Mouse (Mus musculus): ENCODE data around the gene Gm9821. TPM values are rescaled to one million over a fixed set of nuclear protein-coding genes. Genes with fewer than 3 reads are reported as not detected.

The Gm9821 gene
- total RNA-seq, 1 experiment from 2014 or later: 0.25 TPM

DNA sequence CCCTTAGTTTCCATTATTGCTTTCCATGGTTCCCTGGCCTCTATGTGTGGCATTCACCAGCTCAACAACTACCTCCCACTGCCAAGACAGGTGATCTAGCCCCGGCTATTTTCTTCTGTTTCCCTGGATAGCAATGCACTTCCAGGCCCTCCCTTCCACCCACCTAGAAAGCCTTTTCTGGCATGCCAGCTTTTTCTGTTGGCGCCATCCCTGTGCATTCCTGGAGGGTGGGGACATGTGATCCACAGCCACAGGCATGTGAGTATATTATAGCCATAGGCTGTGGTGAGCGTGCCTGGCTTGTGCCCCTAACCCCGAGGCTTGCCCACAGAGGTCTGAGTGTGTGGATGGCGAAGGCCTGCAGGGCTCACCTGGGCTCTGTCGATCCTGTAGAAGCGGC is 9.3 kb upstream of the Gm9821 start:
- no peak for ATAC-seq (replicated peaks in 1 of 2; ENCODE audit: insufficient read depth in 1 of 2, low FRiP score in 2 of 2, low TSS enrichment in 1 of 2, low read depth in 1 of 2, poor library complexity in 2 of 2, severe bottlenecking in 2 of 2)

DNA sequence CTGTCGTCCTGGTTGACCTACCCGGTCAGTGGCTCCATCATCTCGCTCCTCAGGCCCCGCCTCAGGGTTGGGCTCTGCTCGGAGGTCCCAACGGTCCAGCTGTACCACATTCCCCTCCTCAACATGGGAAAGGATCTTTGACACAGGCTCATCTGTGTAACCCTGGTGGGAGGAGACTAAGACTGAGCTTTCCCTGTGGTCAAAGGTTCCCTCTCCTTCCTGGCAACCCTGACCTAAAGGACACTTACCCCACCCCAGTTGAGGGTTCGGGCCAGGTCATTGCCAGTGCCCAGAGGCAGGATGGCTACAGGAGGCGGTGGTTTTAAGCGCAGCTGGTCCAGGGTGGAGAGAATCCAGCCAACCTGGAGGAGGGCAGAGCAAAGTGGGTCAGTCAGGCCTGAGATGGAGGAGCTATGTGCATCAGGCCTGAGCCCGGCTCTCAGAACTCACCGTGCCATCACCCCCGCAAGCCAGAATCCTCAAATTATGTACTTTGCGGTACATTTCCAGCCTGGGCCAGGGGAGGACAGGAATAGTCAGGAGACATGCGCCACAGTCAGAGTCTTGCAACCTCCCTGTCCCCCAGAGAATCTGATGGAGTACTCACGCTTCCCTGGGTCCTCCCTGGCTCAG is 6.1 kb upstream of the Gm9821 start:
- ATAC-seq (replicated peaks in 1 of 2; ENCODE audit: insufficient read depth in 1 of 2, low FRiP score in 2 of 2, low TSS enrichment in 1 of 2, low read depth in 1 of 2, poor library complexity in 2 of 2, severe bottlenecking in 2 of 2): no peak

DNA sequence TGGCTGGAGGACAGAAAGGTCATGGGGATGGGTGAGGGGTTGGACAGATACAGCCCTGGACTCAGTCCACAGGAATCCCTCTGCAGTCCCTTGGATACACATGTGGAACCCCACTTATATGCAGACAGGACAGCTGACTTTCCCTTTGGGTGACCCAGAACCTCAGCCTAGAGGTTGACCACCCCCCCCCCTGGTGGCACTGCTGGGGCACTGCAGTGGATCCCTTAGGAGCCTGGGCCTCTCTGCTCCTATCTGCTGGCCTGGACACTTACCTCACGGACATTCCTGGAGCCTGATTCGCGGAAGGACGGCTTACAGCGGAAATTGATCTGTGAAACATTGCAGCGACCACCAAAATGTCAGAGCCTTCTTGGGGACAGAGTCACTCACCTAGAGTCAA is 3.1 kb upstream of the Gm9821 start:
- ATAC-seq (replicated peaks in 1 of 2; ENCODE audit: insufficient read depth in 1 of 2, low FRiP score in 2 of 2, low TSS enrichment in 1 of 2, low read depth in 1 of 2, poor library complexity in 2 of 2, severe bottlenecking in 2 of 2): no peak

DNA sequence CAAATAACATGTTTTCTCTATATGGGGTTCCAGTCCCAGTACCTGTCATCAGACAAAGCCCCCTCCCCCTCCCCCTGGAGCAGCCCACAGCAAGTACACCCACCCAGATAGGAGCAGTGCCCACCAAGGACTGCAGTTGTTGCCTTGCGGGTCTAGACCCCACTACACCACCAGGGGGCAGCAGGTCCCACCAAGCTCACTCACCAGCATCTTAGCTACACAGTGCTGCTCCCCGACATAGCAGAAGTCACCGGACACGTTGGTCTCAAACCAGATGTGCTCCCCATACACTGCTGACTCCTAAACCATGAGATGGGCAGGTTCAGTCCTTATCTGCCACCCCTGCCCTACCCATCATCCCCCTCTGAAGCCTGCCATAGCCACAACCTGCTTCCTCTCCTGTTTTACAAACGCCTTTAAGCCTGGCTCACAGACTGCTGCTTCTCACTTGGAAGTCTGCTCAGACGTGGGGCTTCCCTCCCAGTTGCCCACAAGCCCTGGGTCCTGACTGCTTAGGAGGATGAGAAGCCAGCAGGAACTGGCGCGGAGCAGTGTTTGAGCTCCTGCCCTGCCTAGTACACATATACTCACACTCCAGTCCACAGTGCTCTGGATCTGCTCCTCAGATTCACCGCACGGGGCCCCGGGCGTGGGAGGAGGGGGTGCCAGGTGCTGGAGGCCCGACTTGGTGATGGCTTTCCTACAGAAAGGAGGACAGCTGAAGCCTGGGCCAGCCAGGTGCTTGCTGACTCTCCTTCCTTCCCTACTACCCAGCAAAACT is 1.1 kb upstream of the Gm9821 start:
- ATAC-seq (replicated peaks in 1 of 2; ENCODE audit: insufficient read depth in 1 of 2, low FRiP score in 2 of 2, low TSS enrichment in 1 of 2, low read depth in 1 of 2, poor library complexity in 2 of 2, severe bottlenecking in 2 of 2): peak; percentile 60 to 72

DNA sequence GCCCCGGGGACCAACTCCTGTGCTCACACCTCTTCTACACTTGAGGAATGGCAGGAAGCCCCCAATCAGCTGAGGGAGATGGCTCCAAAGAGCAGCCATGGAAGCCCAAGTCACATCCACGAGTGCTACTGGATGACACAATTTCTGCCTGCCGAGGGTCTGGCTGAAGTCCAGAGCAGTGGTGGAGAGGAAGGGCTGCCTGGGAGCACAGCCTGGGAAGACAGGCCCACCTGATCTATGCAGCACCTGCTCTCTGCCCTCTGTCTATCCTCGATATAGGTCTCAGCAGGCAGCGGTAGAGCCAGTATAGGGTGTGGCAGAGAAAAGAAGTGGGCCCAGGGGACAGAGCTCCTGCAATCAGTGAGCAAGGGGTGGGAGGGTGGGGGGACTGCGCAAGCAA is 1.3 kb downstream of the Gm9821 start:
- ATAC-seq (replicated peaks in 1 of 2; ENCODE audit: insufficient read depth in 1 of 2, low FRiP score in 2 of 2, low TSS enrichment in 1 of 2, low read depth in 1 of 2, poor library complexity in 2 of 2, severe bottlenecking in 2 of 2): no peak

DNA sequence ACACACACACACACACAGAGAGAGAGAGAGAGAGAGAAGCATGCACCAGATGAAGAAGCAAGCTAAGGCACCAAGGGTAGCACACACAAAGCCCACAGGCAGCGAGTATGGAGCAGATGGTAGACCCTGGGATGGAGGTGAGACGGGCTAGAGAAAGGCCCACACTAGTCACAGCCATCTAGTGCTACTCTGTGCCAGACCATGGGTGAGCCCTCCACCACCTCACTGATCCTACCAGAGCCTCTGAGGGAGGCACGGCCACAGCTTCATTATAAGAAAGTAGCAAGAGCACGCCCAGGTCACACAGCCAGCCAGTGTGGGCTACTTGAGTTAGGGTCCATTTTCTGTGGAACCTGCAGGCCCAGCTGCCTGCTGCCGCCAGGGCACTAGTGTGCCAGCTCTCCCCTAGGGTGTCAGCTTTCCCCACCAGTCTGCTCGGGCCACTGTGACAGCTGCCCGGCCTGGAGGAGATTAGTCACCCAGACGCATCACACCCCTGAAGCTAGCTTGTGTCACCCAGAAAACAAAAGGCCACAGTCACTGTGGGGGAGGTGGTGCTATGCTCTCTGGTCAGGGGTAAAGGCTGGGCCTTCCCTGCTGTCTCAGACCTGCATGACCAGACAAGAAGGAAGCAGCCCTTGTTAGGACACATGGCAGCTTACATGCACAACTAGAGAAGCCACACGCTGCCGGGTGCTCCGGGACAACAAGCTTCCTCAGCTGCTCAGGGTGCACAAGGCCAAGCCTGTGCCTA is 2.1 kb downstream of the Gm9821 start:
- peak; percentile 1 to 13; a peak in 1 of 4 replicates for ATAC-seq (replicated peaks in 1 of 2; ENCODE audit: insufficient read depth in 1 of 2, low FRiP score in 2 of 2, low TSS enrichment in 1 of 2, low read depth in 1 of 2, poor library complexity in 2 of 2, severe bottlenecking in 2 of 2)

DNA sequence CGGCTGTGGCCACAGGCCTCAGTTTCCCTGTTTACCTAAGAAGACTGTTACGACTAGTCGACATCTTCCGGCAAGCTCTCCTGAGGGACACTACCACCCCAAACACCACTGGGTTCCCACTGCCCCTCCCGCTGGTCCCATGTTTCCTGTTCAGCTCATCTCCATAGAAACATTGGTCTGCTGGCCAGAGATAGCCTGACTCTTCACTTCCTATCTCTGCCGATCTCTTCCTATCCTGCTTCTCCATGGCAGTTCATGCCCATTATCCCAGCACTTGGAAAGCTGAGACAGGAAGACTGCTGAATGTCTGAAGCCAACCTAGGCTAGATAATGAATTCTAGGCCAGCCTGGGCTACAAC is 2.6 kb downstream of the Gm9821 start:
- no peak for ATAC-seq (replicated peaks in 1 of 2; ENCODE audit: insufficient read depth in 1 of 2, low FRiP score in 2 of 2, low TSS enrichment in 1 of 2, low read depth in 1 of 2, poor library complexity in 2 of 2, severe bottlenecking in 2 of 2)

DNA sequence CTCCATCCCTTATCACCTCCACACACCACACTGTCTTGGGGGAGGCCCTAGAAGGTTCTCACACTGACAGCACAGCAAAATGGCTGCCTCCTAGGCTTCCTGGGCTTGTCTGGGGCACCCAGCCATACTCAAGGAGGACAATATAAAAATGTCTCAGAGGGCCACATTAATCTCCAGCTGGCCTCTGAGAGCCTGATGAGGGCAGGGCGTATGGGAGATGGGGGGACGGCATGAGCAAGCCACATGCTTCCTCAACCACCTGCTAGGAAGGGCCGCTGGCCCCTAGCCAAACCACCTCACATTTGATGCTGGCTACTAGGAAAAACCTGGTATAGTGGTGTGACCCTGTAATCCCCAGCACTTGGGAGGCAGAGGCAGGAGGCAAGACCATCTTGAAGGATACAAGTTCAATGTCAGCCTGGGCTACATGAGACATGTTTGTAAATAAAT is 3.3 kb downstream of the Gm9821 start:
- ATAC-seq (replicated peaks in 1 of 2; ENCODE audit: insufficient read depth in 1 of 2, low FRiP score in 2 of 2, low TSS enrichment in 1 of 2, low read depth in 1 of 2, poor library complexity in 2 of 2, severe bottlenecking in 2 of 2): peak; percentile 19 to 23

DNA sequence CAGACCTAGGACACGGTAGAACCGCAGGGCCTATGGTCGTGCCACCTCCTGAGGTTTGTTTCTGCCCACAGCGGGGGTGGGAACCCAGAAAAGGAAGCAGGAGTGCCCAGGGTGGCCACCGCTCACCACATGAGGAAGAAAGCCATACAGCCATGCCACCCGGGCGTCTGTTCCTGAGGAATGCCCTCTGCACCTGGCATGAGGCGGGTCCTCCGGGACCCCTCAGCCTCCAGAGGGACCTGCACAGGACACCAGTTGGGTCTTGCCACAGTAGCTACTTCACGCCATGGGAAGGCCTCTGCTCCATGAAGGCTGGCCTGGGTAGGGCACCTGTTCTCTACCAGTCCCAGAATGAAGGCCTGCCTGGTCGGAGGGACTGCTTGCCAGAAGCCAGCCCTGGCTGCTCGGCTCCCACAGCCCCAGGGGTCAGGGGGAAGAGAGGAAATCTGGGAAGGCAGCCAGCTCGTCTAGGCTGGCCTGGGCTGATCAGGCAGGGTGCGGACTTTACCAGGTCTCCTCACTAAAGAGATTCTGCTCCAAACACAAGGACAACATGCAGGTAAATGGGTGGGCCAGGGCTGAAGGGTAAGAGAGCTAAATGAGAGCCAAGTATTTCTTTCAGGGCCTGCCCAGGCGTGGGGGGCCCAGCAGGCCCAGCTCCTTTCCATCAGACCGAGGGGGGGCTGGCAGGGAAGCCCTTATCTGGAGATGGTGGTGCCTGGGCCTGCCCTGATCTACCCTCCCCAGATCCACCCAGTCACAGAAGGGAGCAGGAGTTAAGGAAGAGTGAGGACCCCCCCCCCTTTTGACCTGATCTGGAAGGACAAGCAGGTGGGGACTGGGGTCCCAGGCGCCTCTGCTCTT is 4.1 kb downstream of the Gm9821 start:
- peak; percentile 47 to 63 for ATAC-seq (replicated peaks in 1 of 2; ENCODE audit: insufficient read depth in 1 of 2, low FRiP score in 2 of 2, low TSS enrichment in 1 of 2, low read depth in 1 of 2, poor library complexity in 2 of 2, severe bottlenecking in 2 of 2)

DNA sequence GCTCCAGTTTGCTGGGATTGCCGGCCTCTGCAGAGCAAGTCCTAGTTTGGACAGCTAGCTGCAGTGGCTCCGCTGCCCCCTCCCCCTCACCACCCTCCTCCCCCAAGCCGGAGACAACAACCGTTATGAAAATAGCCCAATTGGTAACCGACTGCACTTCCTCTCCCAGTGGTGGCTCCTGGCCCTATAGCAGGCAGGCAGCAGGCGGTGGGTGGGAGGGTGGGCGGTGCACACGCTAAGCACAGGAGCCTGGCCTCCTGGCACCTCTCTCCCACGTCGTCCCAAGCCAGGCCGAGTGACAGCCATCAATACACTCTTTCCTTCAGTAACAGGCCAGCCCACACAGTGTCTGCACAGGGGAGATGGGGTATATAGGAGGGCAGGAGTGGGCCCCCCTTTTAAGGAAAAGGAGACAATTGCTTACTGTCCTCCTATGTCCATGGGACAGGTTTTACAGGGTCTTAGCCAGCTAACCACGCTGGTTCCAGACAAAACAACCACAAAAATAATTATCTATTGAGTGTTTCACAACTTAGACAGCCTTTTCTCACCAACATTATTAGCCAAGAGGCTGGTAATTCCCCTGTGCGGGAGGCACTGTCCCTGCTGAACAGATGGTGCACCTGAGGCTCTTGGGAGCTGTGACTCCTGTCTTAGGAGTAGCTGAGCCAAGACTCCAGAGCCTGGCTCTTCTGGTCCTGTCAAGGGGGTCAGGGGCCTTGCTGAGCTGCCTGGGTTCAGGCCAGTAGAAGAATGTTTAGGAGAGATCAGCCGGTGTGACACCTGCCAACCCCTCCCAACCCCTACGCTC is 5.0 kb downstream of the Gm9821 start:
- ATAC-seq (replicated peaks in 1 of 2; ENCODE audit: insufficient read depth in 1 of 2, low FRiP score in 2 of 2, low TSS enrichment in 1 of 2, low read depth in 1 of 2, poor library complexity in 2 of 2, severe bottlenecking in 2 of 2): peak; percentile 65 to 67

DNA sequence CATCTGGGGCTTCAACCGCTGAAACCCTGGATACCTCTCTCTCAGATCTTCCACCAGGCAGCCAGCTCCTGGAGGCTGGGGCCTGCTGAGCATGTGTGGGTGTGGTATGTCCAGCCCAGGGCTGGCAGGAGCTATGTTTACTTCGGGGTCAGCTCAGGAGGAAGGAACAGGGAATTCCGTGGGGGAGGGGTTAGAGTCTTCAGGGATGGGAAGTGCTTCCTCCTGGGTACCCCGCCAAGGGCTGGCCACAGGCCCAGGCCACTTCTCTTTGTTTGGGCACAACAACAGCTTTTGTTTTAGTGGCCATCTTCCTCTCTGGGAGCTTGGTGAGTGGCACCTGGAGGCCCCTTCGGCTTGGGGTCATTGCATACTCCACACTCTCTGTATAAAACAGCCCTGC is 8.3 kb downstream of the Gm9821 start:
- ATAC-seq (replicated peaks in 1 of 2; ENCODE audit: insufficient read depth in 1 of 2, low FRiP score in 2 of 2, low TSS enrichment in 1 of 2, low read depth in 1 of 2, poor library complexity in 2 of 2, severe bottlenecking in 2 of 2): no peak

DNA sequence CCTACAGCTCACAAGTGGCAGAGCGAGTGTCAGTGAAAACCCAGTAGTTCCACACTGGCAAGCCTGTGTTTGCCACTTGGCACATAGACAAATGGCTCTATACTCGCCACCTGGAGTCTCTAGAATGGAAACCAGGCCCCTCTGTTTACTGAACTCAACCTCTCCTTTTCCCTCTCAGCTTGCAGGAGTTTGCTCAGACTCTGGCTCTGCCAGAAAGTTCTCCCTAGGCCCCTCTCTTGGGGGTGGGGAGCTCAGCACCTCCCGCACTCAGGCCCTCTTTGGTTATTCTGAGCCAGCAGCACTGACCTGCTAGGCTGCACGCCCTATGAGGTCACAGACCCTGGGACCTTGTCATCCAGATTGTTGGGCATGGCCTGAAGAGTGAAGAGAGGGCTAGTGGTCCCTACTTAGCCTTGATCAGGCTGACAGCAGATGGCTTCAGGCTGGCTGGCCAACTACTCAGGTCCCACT is 9.7 kb downstream of the Gm9821 start:
- ATAC-seq (replicated peaks in 1 of 2; ENCODE audit: insufficient read depth in 1 of 2, low FRiP score in 2 of 2, low TSS enrichment in 1 of 2, low read depth in 1 of 2, poor library complexity in 2 of 2, severe bottlenecking in 2 of 2): no peak

DNA sequence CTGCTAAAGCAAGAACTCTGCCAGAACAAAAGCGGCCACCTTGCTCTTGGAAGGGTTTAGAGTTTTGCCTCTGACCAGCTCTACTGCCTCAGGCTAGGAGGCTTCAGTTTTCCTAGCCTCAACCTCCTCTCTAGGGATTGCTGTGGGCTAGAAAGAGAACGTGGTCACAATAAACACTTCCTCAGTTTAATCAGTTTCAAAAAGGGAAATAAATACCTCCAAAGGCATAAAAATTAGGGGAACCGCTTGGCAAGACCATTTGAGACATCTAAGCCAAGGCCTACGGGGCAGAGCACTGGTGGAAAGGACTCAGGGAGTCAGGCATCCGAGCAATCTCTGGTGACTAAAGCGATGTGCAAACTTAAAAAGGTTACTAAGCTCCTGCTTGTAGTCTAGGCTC is 10.4 kb downstream of the Gm9821 start:
- no peak for ATAC-seq (replicated peaks in 1 of 2; ENCODE audit: insufficient read depth in 1 of 2, low FRiP score in 2 of 2, low TSS enrichment in 1 of 2, low read depth in 1 of 2, poor library complexity in 2 of 2, severe bottlenecking in 2 of 2)

DNA sequence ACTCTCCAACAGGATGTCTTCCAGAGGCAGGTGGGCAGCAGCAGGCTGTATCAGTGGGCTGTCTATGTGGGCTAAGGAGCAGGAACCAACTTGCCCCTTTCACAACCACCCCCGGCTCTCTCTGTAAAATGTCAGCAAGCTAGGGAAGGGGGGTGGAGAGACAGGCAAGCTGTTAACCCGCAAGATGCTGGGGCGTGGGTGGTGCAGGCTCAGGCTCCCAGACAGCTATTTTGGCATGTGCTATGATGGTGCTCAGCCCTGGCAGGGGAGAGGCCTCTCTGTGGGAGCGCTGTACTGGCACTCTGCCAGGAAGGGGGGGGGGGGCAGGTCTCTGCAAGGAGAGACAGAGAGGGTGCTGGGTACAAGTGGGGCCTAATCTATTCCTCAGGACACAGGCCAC is 11.6 kb downstream of the Gm9821 start:
- peak; percentile 23 to 30; a peak in 2 of 4 replicates for ATAC-seq (replicated peaks in 1 of 2; ENCODE audit: insufficient read depth in 1 of 2, low FRiP score in 2 of 2, low TSS enrichment in 1 of 2, low read depth in 1 of 2, poor library complexity in 2 of 2, severe bottlenecking in 2 of 2)

DNA sequence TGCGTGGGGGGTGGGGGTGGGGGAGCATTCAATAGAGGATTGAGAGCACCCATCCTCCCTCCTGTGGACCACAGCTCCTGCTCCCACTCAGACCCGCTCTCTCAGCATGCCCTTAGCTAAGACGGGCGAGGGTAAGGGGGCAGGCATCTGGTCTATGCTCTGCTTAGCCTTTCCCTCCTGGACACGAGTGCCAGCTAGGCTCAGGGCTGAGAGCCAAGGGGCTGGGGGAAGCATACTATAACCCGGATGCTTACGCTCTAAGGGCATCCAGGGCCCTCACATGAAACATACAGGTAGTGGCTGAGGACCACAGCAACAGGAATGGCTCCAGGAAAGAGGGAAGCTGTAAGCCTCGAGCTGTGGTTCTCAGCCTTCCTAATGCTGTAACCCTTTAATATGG is 12.5 kb downstream of the Gm9821 start:
- ATAC-seq (replicated peaks in 1 of 2; ENCODE audit: insufficient read depth in 1 of 2, low FRiP score in 2 of 2, low TSS enrichment in 1 of 2, low read depth in 1 of 2, poor library complexity in 2 of 2, severe bottlenecking in 2 of 2): no peak

DNA sequence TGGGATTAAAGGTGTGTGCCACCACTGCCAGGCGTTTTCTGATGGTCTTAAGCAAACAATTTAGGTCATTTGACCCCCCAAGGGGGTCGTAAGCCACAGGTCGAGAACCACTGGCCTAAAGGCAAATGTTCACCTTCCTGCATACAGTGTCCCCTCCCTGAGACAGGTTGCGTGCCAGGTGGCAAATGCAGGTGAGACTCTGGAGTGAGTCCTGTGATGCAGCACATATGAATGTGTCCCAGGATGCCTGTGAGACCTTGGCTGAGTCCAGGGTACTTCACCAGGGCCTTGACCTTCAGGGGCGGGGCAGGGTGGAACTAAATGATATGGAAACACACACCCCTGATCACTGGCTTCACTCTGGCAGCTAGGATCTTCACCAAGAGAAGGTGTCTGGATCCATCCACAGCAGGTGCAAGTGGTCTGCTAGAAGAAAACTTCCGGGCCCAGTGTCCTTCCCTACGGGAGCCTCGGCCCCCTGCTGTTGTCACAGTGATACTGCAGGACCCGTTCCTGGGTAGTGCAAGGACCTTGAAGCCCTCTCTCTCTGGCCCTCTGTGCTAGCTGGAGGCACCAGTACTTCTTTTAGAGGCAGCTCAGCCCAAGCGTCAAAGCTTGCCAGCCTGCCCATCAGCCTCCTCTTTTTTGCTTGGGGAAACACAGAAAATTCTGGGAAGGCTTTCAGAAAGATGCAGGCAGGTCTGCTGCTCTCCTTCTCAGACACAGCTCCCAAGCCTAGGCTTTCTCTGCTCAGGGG is 13.4 kb downstream of the Gm9821 start:
- ATAC-seq (replicated peaks in 1 of 2; ENCODE audit: insufficient read depth in 1 of 2, low FRiP score in 2 of 2, low TSS enrichment in 1 of 2, low read depth in 1 of 2, poor library complexity in 2 of 2, severe bottlenecking in 2 of 2): peak in 1 of 2 experiments; percentile 27; a peak in 1 of 4 replicates
